In genomic region chr8:117334058-117334747, GRCm38 (mm10) we compare ENCODE assay signal across 10 mouse cellular contexts.
A peak's percentile ranks its signal among the peaks of the same experiment; 100 is the strongest.
DNase-seq lines count a peak whose midpoint lies in the region; ATAC-seq and TF ChIP-seq lines count a peak whose summit lies in the region.
"Had no signal": no experiment of that assay in that cellular context is flagged by ENCODE, and none has a peak within 500 bp of the region (broad histone marks: within the 10 kb centered on the region; RNA-seq: fewer than 3 reads in every experiment).

No protein-coding gene starts in this region.

- H3K4me2 ChIP-seq in embryonic facial prominence, embryonic 11.5 days (ENCODE audit: low read depth, low read length), result no peak overlapping the region
- no peak overlapping the region for H3K4me2 ChIP-seq in midbrain, embryonic 15.5 days

- no peaks in the 10 kb centered on the region for H3K36me3 ChIP-seq in kidney, adult 2 months (ENCODE audit: control insufficient read depth, insufficient read depth, low read length)
- no peaks in the 10 kb centered on the region for H3K36me3 ChIP-seq in embryonic facial prominence, embryonic 11.5 days (replicated peaks; ENCODE audit: control insufficient read depth, insufficient read depth, low read depth, low read length)
- no peaks in the 10 kb centered on the region for H3K36me3 ChIP-seq in midbrain, embryonic 15.5 days (replicated peaks)

- no peak for TF ChIP-seq CTCF in kidney, adult 2 months (conservative IDR thresholded peaks at IDR 0.05; ENCODE audit: insufficient read depth, insufficient read length, low read depth, low read length)

- peaks cover 70% of the 10 kb centered on the region for H3K4me1 ChIP-seq in kidney, adult 2 months (ENCODE audit: control insufficient read depth, insufficient read depth, low read length)
- H3K4me1 ChIP-seq in embryonic facial prominence, embryonic 11.5 days (ENCODE audit: control insufficient read depth, insufficient read depth, low read length), result peaks cover 19% of the 10 kb centered on the region; the same call in 1 of the 2 replicates
- H3K4me1 ChIP-seq in midbrain, embryonic 15.5 days, result peaks cover 54% of the 10 kb centered on the region

- DNase-seq in kidney, adult 2 months, result peak; percentile 71
- no peak for DNase-seq in kidney, postnatal 10 days
- no peak for DNase-seq in embryonic facial prominence, embryonic 11.5 days (ENCODE audit: low spot score)
- peak; percentile 73 for DNase-seq in kidney, adult 9 months
- DNase-seq in left cerebral cortex, adult 8-10 months (ENCODE audit: low spot score in 2 of 2), result no peak
- no peak for DNase-seq in layer of hippocampus, adult 9-10 months (ENCODE audit: low spot score)
- DNase-seq in cerebellum, adult 9-10 months, result no peak
- DNase-seq: thymus, adult 18-20 months had no signal

- 0 out of 2 replicates have a peak overlapping the region, but pooled peaks have one; percentile 28 for H3K9ac ChIP-seq in embryonic facial prominence, embryonic 11.5 days (replicated peaks; ENCODE audit: low read length)
- H3K9ac ChIP-seq in midbrain, embryonic 15.5 days, result no peak overlapping the region; the same call in 1 of the 2 replicates

- WGBS in kidney, adult 2 months, result 19% methylated on average over 10 of the region's 10 CpGs
- WGBS in embryonic facial prominence, embryonic 11.5 days, result 49% methylated on average over 10 of the region's 10 CpGs
- 64% methylated on average over 10 of the region's 10 CpGs for WGBS in midbrain, embryonic 15.5 days

- H3K4me3 ChIP-seq in kidney, adult 2 months (ENCODE audit: insufficient read depth, low read depth, low read length), result no peak overlapping the region
- H3K4me3 ChIP-seq in embryonic facial prominence, embryonic 11.5 days (ENCODE audit: low read depth, low read length), result no peak overlapping the region
- no peak overlapping the region for H3K4me3 ChIP-seq in midbrain, embryonic 15.5 days

- no peak for TF ChIP-seq POLR2A in kidney, adult 2 months (IDR thresholded peaks at IDR 0.05; ENCODE audit: low read depth, low read length)

- H3K27ac ChIP-seq in kidney, adult 2 months (ENCODE audit: insufficient read depth, low read depth, low read length), result peak overlapping the region; percentile 94
- peak overlapping the region; percentile 28; the same call in 1 of the 2 replicates for H3K27ac ChIP-seq in embryonic facial prominence, embryonic 11.5 days (replicated peaks; ENCODE audit: low read depth, low read length)
- peak overlapping the region; percentile 46; the same call in 1 of the 2 replicates for H3K27ac ChIP-seq in midbrain, embryonic 15.5 days

- H3K9me3 ChIP-seq in embryonic facial prominence, embryonic 11.5 days (replicated peaks; ENCODE audit: control insufficient read depth, low read length), result no peaks in the 10 kb centered on the region
- no peaks in the 10 kb centered on the region for H3K9me3 ChIP-seq in midbrain, embryonic 15.5 days

- ATAC-seq in embryonic facial prominence, embryonic 11.5 days (replicated peaks; ENCODE audit: insufficient number of reproducible peaks, low FRiP score, low TSS enrichment, low read depth), result no peak; the same call in 1 of the 2 replicates
- peak; percentile 3; the same call in 1 of the 2 replicates for ATAC-seq in midbrain, embryonic 15.5 days (replicated peaks)
- ATAC-seq: Patski had no signal

- H3K27me3 ChIP-seq in kidney, adult 2 months (replicated peaks; ENCODE audit: control insufficient read depth, insufficient read depth, low read length), result no peaks in the 10 kb centered on the region
- H3K27me3 ChIP-seq in embryonic facial prominence, embryonic 11.5 days (ENCODE audit: control insufficient read depth, insufficient read depth, low read length), result no peaks in the 10 kb centered on the region
- H3K27me3 ChIP-seq in midbrain, embryonic 15.5 days (replicated peaks), result no peaks in the 10 kb centered on the region
- H3K27me3 ChIP-seq: Patski had no signal

Comparison
In these comparisons a context has a peak if more than half of its experiments do, and no peak if none do; other contexts are left out.
1. DNase-seq: peak in kidney, adult 2 months (single experiment) and kidney, adult 9 months (single experiment); none in kidney, postnatal 10 days (single experiment), embryonic facial prominence, embryonic 11.5 days (single experiment), left cerebral cortex, adult 8-10 months (0 of 2), layer of hippocampus, adult 9-10 months (single experiment) and cerebellum, adult 9-10 months (single experiment).
2. H3K27ac ChIP-seq: peak in every context shown above with its lines; median percentile 94 in kidney, adult 2 months; 46 in midbrain, embryonic 15.5 days; 28 in embryonic facial prominence, embryonic 11.5 days.